ENCODE assay signal across 8 mouse cellular contexts in the genomic region with DNA sequence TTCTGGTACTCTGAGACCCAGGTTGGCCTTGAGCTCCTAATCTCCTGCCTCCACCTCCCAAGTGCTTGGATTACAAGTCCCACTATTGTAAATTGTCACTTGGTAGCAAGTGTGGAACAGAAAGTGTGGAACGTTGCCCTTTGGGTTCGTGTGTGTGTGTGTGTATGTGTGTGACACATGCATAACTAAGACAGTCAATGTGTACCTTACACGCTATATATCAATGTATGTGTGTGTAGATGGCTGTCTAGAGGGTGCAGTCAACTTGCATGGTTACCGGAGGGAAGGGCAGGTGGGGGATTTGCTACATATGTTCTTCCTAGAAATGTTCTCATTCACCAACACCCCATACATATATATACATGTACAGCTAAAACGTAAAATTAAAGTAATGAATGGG. TPM values are rescaled to one million over a fixed set of nuclear protein-coding genes. Genes with fewer than 3 reads are reported as not detected.
DNase-seq lines count a peak whose midpoint lies in the region; ATAC-seq and TF ChIP-seq lines count a peak whose summit lies in the region.
"Had no signal": no experiment of that assay in that cellular context is flagged by ENCODE, and none has a peak within 500 bp of the region (broad histone marks: within the 10 kb centered on the region; RNA-seq: fewer than 3 reads in every experiment).

No protein-coding gene starts in this region.

- H3K36me3 ChIP-seq in lung, embryonic 16.5 days (ENCODE audit: control insufficient read depth, insufficient read depth, low read length): no peaks in the 10 kb centered on the region
- peaks cover 5% of the 10 kb centered on the region; the same call in 1 of the 2 replicates for H3K36me3 ChIP-seq in forebrain, embryonic 15.5 days
- no peaks in the 10 kb centered on the region; the same call in 1 of the 2 replicates for H3K36me3 ChIP-seq in limb, embryonic 13.5 days
- H3K36me3 ChIP-seq in small intestine, adult 2 months (ENCODE audit: control insufficient read depth, insufficient read depth, low read length): no peaks in the 10 kb centered on the region

- H3K9me3 ChIP-seq in lung, embryonic 16.5 days (ENCODE audit: control insufficient read depth, low read length): no peaks in the 10 kb centered on the region
- no peaks in the 10 kb centered on the region; the same call in 1 of the 2 replicates for H3K9me3 ChIP-seq in forebrain, embryonic 15.5 days
- no peaks in the 10 kb centered on the region for H3K9me3 ChIP-seq in limb, embryonic 13.5 days

- H3K4me1 ChIP-seq in lung, embryonic 16.5 days (replicated peaks; ENCODE audit: control insufficient read depth, insufficient read depth, low read length): peaks cover 11% of the 10 kb centered on the region
- H3K4me1 ChIP-seq in forebrain, embryonic 15.5 days: peaks cover 19% of the 10 kb centered on the region
- H3K4me1 ChIP-seq in limb, embryonic 13.5 days: peaks cover 8% of the 10 kb centered on the region; the same call in 1 of the 2 replicates
- peaks cover 2% of the 10 kb centered on the region; the same call in 1 of the 2 replicates for H3K4me1 ChIP-seq in small intestine, adult 2 months (ENCODE audit: control insufficient read depth, insufficient read depth, insufficient read length, low read length)

- H3K4me3 ChIP-seq in lung, embryonic 16.5 days (ENCODE audit: low read length): peak overlapping the region; percentile 74
- peak overlapping the region; percentile 82 for H3K4me3 ChIP-seq in forebrain, embryonic 15.5 days
- H3K4me3 ChIP-seq in limb, embryonic 13.5 days: peak overlapping the region; percentile 69
- peak overlapping the region; percentile 80 for H3K4me3 ChIP-seq in small intestine, adult 2 months (ENCODE audit: low read depth, low read length)

- peak overlapping the region; percentile 83; the same call in 1 of the 2 replicates for H3K9ac ChIP-seq in lung, embryonic 16.5 days (ENCODE audit: low read length)
- no peak overlapping the region for H3K9ac ChIP-seq in forebrain, embryonic 15.5 days (replicated peaks)
- H3K9ac ChIP-seq in limb, embryonic 13.5 days: no peak overlapping the region

- WGBS in lung, embryonic 16.5 days: 49% methylated on average over 5 of the region's 5 CpGs
- 60% methylated on average over 5 of the region's 5 CpGs for WGBS in forebrain, embryonic 15.5 days
- WGBS in limb, embryonic 13.5 days: 70% methylated on average over 5 of the region's 5 CpGs
- 57% methylated on average over 5 of the region's 5 CpGs for WGBS in small intestine, adult 2 months

- no peak overlapping the region for H3K27ac ChIP-seq in lung, embryonic 16.5 days (ENCODE audit: low read length)
- peak overlapping the region; percentile 82 for H3K27ac ChIP-seq in forebrain, embryonic 15.5 days (replicated peaks)
- no peak overlapping the region for H3K27ac ChIP-seq in limb, embryonic 13.5 days
- no peak overlapping the region for H3K27ac ChIP-seq in small intestine, adult 2 months (ENCODE audit: insufficient read depth, low read depth, low read length)

- H3K4me2 ChIP-seq in lung, embryonic 16.5 days (ENCODE audit: low read depth, low read length): peak overlapping the region; percentile 98
- peak overlapping the region; percentile 84 for H3K4me2 ChIP-seq in forebrain, embryonic 15.5 days (replicated peaks)
- H3K4me2 ChIP-seq in limb, embryonic 13.5 days (replicated peaks): peak overlapping the region; percentile 90

- no peaks in the 10 kb centered on the region for H3K27me3 ChIP-seq in lung, embryonic 16.5 days (ENCODE audit: control insufficient read depth, insufficient read depth, low read depth, low read length)
- H3K27me3 ChIP-seq in forebrain, embryonic 15.5 days: no peaks in the 10 kb centered on the region
- no peaks in the 10 kb centered on the region; the same call in 1 of the 2 replicates for H3K27me3 ChIP-seq in limb, embryonic 13.5 days
- H3K27me3 ChIP-seq in small intestine, adult 2 months (ENCODE audit: control insufficient read depth, insufficient read depth, low read length): no peaks in the 10 kb centered on the region

- no peak for TF ChIP-seq POLR2A in small intestine, adult 2 months (IDR thresholded peaks at IDR 0.05; ENCODE audit: low read depth, low read length)

- no peak for TF ChIP-seq CTCF in small intestine, adult 2 months (IDR thresholded peaks at IDR 0.05; ENCODE audit: extremely low read depth, insufficient read length, insufficient replicate concordance, low read depth, low read length)

- DNase-seq in lung, postnatal 14 days: no peak
- no peak for DNase-seq in left cerebral cortex, adult 8-10 months (ENCODE audit: low spot score in 2 of 2)
- DNase-seq in right cerebral cortex, adult 18-20 months: no peak

- ATAC-seq in lung, embryonic 16.5 days (ENCODE audit: low read depth): no peak
- ATAC-seq in forebrain, embryonic 15.5 days (replicated peaks): peak; percentile 51
- no peak for ATAC-seq in limb, embryonic 13.5 days (ENCODE audit: low FRiP score, low read depth)
- ATAC-seq: activated CD4-positive, CD25-positive, alpha-beta regulatory T cell, adult 4 months had no signal

RNA-seq across cellular contexts. Expression of a gene that starts 0.4 kb away (rescaled TPM):
- polyA plus RNA-seq in lung, embryonic 16.5 days (2015; fragmentation: Nextera tagmentation; extraction: Ambion mirVana): 2.9 and 3.3 TPM in 2 replicates
- 7.8 TPM in 2 replicates for polyA plus RNA-seq in forebrain, embryonic 15.5 days (2015; fragmentation: Nextera tagmentation; extraction: Ambion mirVana)
- polyA plus RNA-seq in limb, embryonic 13.5 days (2015; fragmentation: Nextera tagmentation; extraction: Ambion mirVana): 3.6 TPM in 2 replicates
- 2.1 and 4.9 TPM in 2 replicates for polyA plus RNA-seq in small intestine, adult 2 months (2012; rRNA removed)
- 10 to 100 TPM; 15.2 to 20.8 (median 17.5) TPM for total RNA-seq in left cerebral cortex, adult 8-10 months (2022)
- polyA plus RNA-seq: activated CD4-positive, CD25-positive, alpha-beta regulatory T cell, adult 4 months had no signal

RNA-seq across cellular contexts. Expression of a gene that starts 12.2 kb away (rescaled TPM):
- 0.50 and 0.58 TPM in 2 replicates for polyA plus RNA-seq in lung, embryonic 16.5 days (2015; fragmentation: Nextera tagmentation; extraction: Ambion mirVana)
- polyA plus RNA-seq in forebrain, embryonic 15.5 days (2015; fragmentation: Nextera tagmentation; extraction: Ambion mirVana): 0.27 and 0.32 TPM in 2 replicates
- polyA plus RNA-seq in limb, embryonic 13.5 days (2015; fragmentation: Nextera tagmentation; extraction: Ambion mirVana): 0.08 and 0.10 TPM in 2 replicates
- 19.6 and 26.4 TPM in 2 replicates for polyA plus RNA-seq in small intestine, adult 2 months (2012; rRNA removed)
- total RNA-seq in left cerebral cortex, adult 8-10 months (2022): under 1 TPM in 3 of 4 experiments, not detected in 1; 0.25 to 0.74 (median 0.67) TPM
- polyA plus RNA-seq: activated CD4-positive, CD25-positive, alpha-beta regulatory T cell, adult 4 months had no signal

RNA-seq across cellular contexts. Expression of a gene that starts 51.8 kb away (rescaled TPM):
- 116 and 117 TPM in 2 replicates for polyA plus RNA-seq in lung, embryonic 16.5 days (2015; fragmentation: Nextera tagmentation; extraction: Ambion mirVana)
- 79.1 and 85.4 TPM in 2 replicates for polyA plus RNA-seq in forebrain, embryonic 15.5 days (2015; fragmentation: Nextera tagmentation; extraction: Ambion mirVana)
- 86.3 and 96.7 TPM in 2 replicates for polyA plus RNA-seq in limb, embryonic 13.5 days (2015; fragmentation: Nextera tagmentation; extraction: Ambion mirVana)
- 26.8 and 45.1 TPM in 2 replicates for polyA plus RNA-seq in small intestine, adult 2 months (2012; rRNA removed)
- 10 to 100 TPM; 32.8 to 36.3 (median 34.3) TPM for total RNA-seq in left cerebral cortex, adult 8-10 months (2022)

Comparison
In these comparisons a context has a peak if more than half of its experiments do, and no peak if none do; other contexts are left out.
1. RNA of a gene that starts 12.2 kb away (polyA plus RNA-seq): 19.6 to 26.4 TPM in small intestine, adult 2 months; 0.50 to 0.58 TPM in lung, embryonic 16.5 days, 0.27 to 0.32 TPM in forebrain, embryonic 15.5 days and 0.08 to 0.10 TPM in limb, embryonic 13.5 days; every median in the first group is over 10 times any median in the second.
2. Peak in every context shown above with its lines, with median percentiles within 50 percentile points of each other: H3K4me2 ChIP-seq and H3K4me3 ChIP-seq.